Mouse (Mus musculus) hematopoietic stem cell, adult 5-6 weeks (primary cell): ENCODE data around the gene Susd2. TPM values are rescaled to one million over a fixed set of nuclear protein-coding genes. Genes with fewer than 3 reads are reported as not detected.

Experiments
- ATAC-seq, 2 experiments: fragments of 125-278 bp in 1 of 2; replicated peaks in 1 of 2; 2 replicates each; pipeline ENCODE4 v1.8.0; 2016 to 2017; ENCODE audit warnings: inconsistent platforms in 2 of 2, mild to moderate bottlenecking in 2 of 2, moderate number of reproducible peaks in 2 of 2, low read depth in 1 of 2, moderate TSS enrichment in 1 of 2; ENCODE audit not compliant: low FRiP score in 2 of 2, poor library complexity in 2 of 2, severe bottlenecking in 2 of 2, insufficient read depth in 1 of 2, low TSS enrichment in 1 of 2
- total RNA-seq: library from RNA; stranded (forward); fragments of 172-1452, 232-1000 nt; gene quantifications from 2 replicates; pipeline ENCODE4 v1.2.3, GENCODE M21; 2017

Gene Susd2
- total RNA-seq, 1 experiment from 2014 or later: 0.20 TPM

DNA sequence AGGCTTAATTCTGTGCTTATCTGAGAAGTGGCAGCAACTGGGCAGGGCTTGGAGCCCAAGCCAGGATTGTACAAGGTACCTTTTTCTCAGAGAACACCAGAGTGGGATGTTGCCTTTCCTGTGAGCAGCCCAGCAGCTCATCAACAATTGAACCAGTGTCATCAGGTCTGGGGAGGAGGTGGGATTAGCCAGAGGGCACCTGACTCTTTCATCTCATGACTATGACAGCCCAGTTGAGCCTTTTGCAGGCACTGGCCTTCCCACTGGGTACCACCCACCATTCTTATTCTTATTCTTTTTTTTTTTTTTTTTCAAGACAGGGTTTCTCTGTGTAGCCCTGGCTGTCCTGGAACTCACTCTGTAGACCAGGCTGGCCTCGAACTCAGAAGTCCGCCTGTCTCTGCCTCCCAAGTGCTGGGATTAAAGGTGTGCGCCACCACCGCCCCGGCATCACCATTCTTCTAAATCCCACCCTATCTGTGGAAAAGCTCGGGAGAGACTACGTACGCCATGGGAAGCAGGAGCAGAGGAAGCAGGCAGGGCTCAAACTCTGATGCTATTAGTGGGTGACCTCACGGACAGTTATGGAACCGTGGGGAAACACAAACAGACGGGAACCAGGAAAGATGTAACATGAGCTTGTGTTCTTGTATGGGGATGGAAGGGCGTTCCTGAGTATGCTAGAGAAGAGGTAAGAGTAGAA lies 7.6 kb downstream of the Susd2 start:
- ATAC-seq: no peak

DNA sequence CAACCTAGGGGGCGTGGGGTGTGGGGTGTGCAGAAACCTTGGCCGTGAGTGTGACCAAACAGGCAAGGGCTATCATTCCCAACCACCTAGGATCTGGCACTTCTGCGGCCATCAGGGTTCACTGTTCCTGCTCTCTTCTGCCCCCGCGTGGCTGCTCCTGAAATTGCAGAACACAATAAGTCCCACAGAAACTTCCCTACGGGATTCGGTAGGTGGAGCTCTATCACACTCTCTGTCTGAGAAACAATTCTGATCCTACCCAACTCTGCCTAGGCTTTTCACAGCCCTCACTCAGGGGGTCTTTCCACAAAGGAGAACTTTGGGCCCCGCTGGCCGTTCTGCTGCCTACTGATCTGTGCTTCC lies 8.1 kb downstream of the Susd2 start:
- ATAC-seq: peak; percentile 74 to 84; a peak in 3 of 4 replicates

GRCm38 (mm10) chr10:75635019-75635692 lies 8.7 kb downstream of the Susd2 start:
- ATAC-seq: no peak

- ATAC-seq: no peak
Observed at GRCm38 (mm10) chr10:75634610-75635009, 9.2 kb downstream of the Susd2 start.

- ATAC-seq: no peak
Observed at GRCm38 (mm10) chr10:75633576-75634139, 10.2 kb downstream of the Susd2 start.

DNA sequence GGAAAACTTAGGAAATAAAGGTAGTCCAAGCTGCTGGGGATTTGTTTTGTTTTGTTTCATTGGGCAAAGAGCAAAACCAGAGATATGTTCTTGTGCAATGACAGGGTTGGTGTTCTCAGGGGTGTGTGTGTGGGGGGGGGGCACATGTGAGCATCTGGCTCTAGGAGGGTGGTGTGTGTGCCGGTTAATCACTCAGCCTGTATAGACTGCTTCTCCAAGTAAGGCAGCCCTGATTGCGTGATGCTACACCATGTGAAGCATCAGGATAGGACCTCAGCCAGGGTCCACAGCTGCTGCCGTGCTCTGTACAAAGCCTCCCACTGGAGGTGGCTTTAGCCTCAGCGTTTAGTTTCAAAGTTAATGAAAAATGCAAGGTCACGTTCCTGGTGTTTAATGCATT lies 10.8 kb downstream of the Susd2 start:
- no peak for ATAC-seq

DNA sequence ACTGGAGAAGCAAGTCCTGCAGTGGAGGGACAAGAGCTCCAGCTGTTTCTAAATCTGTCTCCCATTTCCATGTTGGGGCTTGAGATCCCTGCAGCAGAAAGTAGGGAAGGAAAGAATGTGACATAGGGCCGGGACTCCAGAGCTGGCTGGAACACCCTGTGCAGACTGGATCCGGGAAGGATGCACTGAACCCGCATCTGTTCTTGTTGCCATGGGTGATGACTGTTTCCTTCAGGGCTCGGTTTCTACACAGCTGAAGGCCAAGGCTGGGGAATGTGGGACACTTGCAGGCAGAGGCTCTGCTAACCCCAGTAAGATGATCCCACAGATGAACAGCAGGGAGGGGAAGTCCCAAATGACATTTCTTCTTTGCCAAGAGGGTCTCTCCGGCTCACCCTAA lies 11.2 kb downstream of the Susd2 start:
- ATAC-seq: no peak

- ATAC-seq: no peak
Observed at GRCm38 (mm10) chr10:75627490-75627889, 16.3 kb downstream of the Susd2 start.

DNA sequence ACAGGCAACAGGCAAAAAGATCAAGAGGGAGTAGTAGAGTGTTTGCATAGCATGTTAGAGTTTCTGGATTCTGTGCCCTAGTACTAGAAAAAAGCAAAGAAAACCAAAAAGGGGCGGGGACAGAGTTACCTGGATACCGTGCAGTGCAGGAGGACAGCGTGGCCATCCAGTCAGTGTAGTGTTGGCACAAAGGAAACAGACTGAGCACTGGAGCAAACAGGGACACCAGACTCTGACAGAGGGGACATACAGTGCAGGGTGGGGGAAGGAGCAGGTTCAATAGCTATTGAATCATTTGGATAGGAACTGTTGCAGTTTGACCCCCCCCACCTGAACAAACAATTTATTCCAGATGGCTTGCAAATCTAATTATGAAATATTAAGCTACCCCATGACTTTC lies 16.8 kb downstream of the Susd2 start:
- ATAC-seq: no peak

DNA sequence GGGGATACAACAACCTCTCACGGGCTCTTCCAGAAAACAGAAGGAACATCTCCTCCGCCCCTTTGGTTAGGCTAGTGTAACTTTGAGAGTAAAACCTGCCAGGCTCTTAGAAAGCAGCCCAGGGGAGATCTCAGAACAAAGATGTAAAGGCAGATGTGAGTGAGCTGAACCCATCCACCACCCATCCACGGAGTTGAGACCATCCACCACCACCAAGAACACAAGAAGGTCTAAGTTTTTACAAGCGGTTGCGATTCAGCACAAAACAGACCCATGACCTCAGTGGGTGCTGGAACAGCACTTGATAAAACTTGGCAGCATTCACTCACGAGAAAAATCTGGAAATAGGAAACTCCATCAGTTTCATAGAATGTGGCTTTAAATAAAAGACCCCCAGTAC lies 17.9 kb downstream of the Susd2 start:
- no peak for ATAC-seq

DNA sequence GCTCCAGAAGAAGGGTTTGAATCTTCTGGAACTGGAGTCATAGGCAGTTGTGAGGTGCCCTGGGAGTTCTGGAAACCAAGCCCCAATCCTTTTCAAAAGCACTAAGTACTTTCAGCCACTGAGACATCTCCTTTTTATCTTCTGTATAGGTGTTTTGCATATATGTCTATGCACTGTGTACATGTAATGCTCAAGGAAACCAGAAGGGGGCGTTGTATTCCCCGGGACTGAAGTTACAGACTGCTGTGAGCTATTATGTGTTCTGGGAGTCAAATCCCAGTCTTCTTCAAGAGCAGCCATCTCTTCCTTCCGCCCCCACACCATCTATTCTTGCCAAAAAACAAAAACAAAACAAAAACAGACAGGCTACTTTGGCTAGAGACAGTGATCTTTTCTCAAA lies 23.0 kb downstream of the Susd2 start:
- no peak for ATAC-seq

DNA sequence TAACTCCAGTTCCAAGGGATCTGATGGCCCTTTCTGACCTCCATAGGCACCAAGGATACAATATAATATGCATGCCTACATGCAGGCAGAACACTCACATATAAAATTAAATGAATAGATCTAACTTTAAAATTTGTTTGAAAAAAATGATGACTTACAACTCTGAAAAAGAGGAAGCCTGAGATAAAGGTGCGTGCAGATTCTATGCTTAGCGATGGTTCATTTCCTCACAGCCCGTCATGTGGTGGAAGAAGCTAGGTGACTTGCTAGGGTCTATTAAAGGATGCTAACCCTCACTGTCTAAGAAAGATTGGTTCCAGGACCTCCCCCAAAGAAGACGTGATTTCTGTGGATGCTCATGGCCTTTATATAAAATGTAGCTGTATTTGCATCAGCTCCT lies 27.8 kb downstream of the Susd2 start:
- ATAC-seq: no peak

- ATAC-seq: no peak
Observed at GRCm38 (mm10) chr10:75610486-75610885, 33.3 kb downstream of the Susd2 start.

GRCm38 (mm10) chr10:75608975-75609374 lies 34.8 kb downstream of the Susd2 start:
- no peak for ATAC-seq

GRCm38 (mm10) chr10:75607253-75607652 lies 36.6 kb downstream of the Susd2 start:
- ATAC-seq: no peak

GRCm38 (mm10) chr10:75605162-75605846 lies 38.5 kb downstream of the Susd2 start:
- no peak for ATAC-seq

DNA sequence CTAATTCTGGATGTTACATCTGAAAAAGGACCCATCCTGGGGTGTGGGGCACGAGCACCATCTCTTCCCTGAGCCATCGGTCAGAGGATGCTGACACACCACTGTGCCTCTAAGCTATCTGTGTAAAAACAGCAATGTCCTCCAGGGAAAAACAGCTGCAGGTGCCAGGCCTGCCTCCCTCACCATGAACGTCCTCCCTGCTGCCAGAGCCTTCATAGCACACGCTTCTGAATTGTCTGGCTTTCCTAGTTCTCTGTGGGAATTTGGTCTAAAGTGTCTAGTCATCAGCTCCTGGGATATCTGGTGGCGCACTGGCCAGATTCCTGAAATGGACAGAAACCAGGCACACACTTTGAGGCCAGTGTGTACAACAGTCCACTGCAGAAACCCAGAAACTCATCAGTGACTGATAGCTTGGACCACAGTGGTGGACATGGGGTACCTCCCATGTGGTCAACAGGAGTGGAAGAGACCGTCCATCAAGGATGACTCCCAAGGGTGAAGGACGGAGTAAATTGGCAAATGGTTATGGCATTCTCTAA lies 43.5 kb downstream of the Susd2 start:
- ATAC-seq: no peak

GRCm38 (mm10) chr10:75595981-75596380 lies 47.8 kb downstream of the Susd2 start:
- ATAC-seq: no peak
